Mouse (Mus musculus): ENCODE results near the gene Cped1.

DNA sequence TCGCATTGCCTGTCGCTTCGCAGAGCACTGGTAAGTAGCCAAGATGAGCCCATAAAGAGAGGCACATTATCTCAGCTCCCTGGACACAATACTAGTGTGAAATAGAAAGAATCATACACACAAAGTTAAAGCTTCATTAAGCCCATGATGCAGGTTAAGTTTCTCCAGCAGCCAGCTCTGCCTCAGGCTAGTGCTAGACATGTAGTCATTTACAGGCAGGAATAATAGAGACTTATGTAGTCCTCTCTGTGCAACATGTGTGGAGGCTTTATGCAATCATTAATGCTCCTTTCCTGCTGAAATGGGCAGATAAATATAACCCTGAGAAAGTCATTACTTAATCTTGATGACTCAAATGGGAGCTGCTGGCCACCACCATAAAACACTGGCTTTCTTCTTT is 216.2 kb downstream of the Cped1 start:
- no peak for TF ChIP-seq CTCF (IDR thresholded peaks at IDR 0.05; ENCODE audit: control insufficient read depth, insufficient read depth, insufficient replicate concordance, low read depth, low read length)
- no peak for TF ChIP-seq POLR2A (IDR thresholded peaks at IDR 0.05; ENCODE audit: control insufficient read depth, low read depth, low read length)
